Mouse (Mus musculus) olfactory bulb, adult 2 months (tissue): Measurements from ENCODE around the gene Thsd7a. TPM values are rescaled to one million over a fixed set of nuclear protein-coding genes. Genes with fewer than 3 reads are reported as not detected.

Experiments
- H3K27ac ChIP-seq: fragments of 200-500 bp; 2 replicates; pipeline ENCODE4 v1.5.1; 2012; ENCODE audit warnings: low read depth, low read length; ENCODE audit not compliant: insufficient read depth
- H3K4me1 ChIP-seq: fragments of 200-500 bp; 2 replicates; pipeline ENCODE4 v1.6.1; 2012; ENCODE audit warnings: low read length; ENCODE audit not compliant: control insufficient read depth, insufficient read depth
- H3K4me3 ChIP-seq: fragments of 200-500 bp; 2 replicates; pipeline ENCODE4 v1.5.1; 2012; ENCODE audit warnings: mild to moderate bottlenecking, low read depth, low read length, moderate library complexity; ENCODE audit not compliant: insufficient read depth
- CTCF ChIP-seq: fragments of 200-500 bp; IDR thresholded peaks from 2 replicates; pipeline ENCODE4 v1.5.1; 2012; ENCODE audit warnings: low read depth, mild to moderate bottlenecking, low read length, moderate library complexity; ENCODE audit not compliant: insufficient read depth
- POLR2A ChIP-seq: fragments of 200-500 bp; IDR thresholded peaks from 2 replicates; pipeline ENCODE4 v1.6.1; 2012; ENCODE audit warnings: mild to moderate bottlenecking, low read depth, low read length, moderate library complexity; ENCODE audit not compliant: insufficient read depth
- WGBS: fragments of 180-500 bp; shearing (Covaris S2); methylation state at CpG from one replicate; pipeline ENCODE4 v1.1.7; 2018; 5-methylcytosine and 5-hydroxymethylcytosine counted together
- polyA plus RNA-seq: library from polyadenylated mRNA; stranded (reverse); fragments of >200 nt; gene quantifications from 2 replicates; pipeline ENCODE4 v1.2.4, GENCODE M21; 2012; ENCODE audit warnings: low replicate concordance; ENCODE audit not compliant: missing spikeins, insufficient read depth, insufficient read length

Thsd7a gene
- polyA plus RNA-seq, 1 experiment: not detected

- TF ChIP-seq CTCF: no peak
- no peak for TF ChIP-seq POLR2A
- H3K4me1 ChIP-seq: no peaks in the 10 kb centered on the region
- no peak overlapping the region for H3K4me3 ChIP-seq
- no peak overlapping the region for H3K27ac ChIP-seq
- 82% methylated on average over 3 of the region's 3 CpGs for WGBS
Measured at GRCm38 (mm10) chr6:12702925-12703324, 46.3 kb downstream of the Thsd7a start.

- no peaks in the 10 kb centered on the region for H3K4me1 ChIP-seq
- TF ChIP-seq POLR2A: no peak
- no peak for TF ChIP-seq CTCF
- WGBS: 81% methylated on average over 2 of the region's 2 CpGs
- H3K27ac ChIP-seq: no peak overlapping the region
- no peak overlapping the region for H3K4me3 ChIP-seq
Measured at GRCm38 (mm10) chr6:12699089-12699488, 50.1 kb downstream of the Thsd7a start.

- no peaks in the 10 kb centered on the region for H3K4me1 ChIP-seq
- TF ChIP-seq POLR2A (no peak), CTCF (no peak)
- 94% methylated on average over 1 of the region's 1 CpGs for WGBS
- H3K27ac ChIP-seq: no peak overlapping the region
- H3K4me3 ChIP-seq: no peak overlapping the region
Measured at GRCm38 (mm10) chr6:12693689-12694088, 55.5 kb downstream of the Thsd7a start.

- no peak overlapping the region for H3K27ac ChIP-seq
- H3K4me3 ChIP-seq: no peak overlapping the region
- no peaks in the 10 kb centered on the region for H3K4me1 ChIP-seq
- 95% methylated on average over 3 of the region's 3 CpGs for WGBS
- TF ChIP-seq CTCF (no peak), POLR2A (no peak)
Measured at GRCm38 (mm10) chr6:12693239-12693638, 56.0 kb downstream of the Thsd7a start.

GRCm38 (mm10) chr6:12649633-12650032 lies 99.6 kb downstream of the Thsd7a start:
- no peaks in the 10 kb centered on the region for H3K4me1 ChIP-seq
- no peak for TF ChIP-seq POLR2A
- no peak for TF ChIP-seq CTCF
- 26% methylated on average over 1 of the region's 1 CpGs for WGBS
- no peak overlapping the region for H3K27ac ChIP-seq
- H3K4me3 ChIP-seq: no peak overlapping the region

GRCm38 (mm10) chr6:12628637-12629246 lies 120.5 kb downstream of the Thsd7a start:
- TF ChIP-seq POLR2A (no peak), CTCF (no peak)
- Histone ChIP-seq H3K27ac (no peak overlapping the region), H3K4me1 (no peaks in the 10 kb centered on the region), H3K4me3 (no peak overlapping the region)
- 68% methylated on average over 11 of the region's 11 CpGs for WGBS

GRCm38 (mm10) chr6:12606638-12607246 lies 142.5 kb downstream of the Thsd7a start:
- TF ChIP-seq CTCF: no peak
- TF ChIP-seq POLR2A: no peak
- Histone ChIP-seq H3K4me1 (no peaks in the 10 kb centered on the region), H3K27ac (no peak overlapping the region), H3K4me3 (no peak overlapping the region)
- WGBS: 52% methylated on average over 13 of the region's 13 CpGs

GRCm38 (mm10) chr6:12602927-12603326 lies 146.3 kb downstream of the Thsd7a start:
- no peak overlapping the region for H3K27ac ChIP-seq
- 32% methylated on average over 2 of the region's 2 CpGs for WGBS
- no peaks in the 10 kb centered on the region for H3K4me1 ChIP-seq
- no peak for TF ChIP-seq POLR2A
- H3K4me3 ChIP-seq: no peak overlapping the region

- WGBS: 81% methylated on average over 4 of the region's 4 CpGs
- Histone ChIP-seq H3K4me1 (no peaks in the 10 kb centered on the region), H3K4me3 (no peak overlapping the region), H3K27ac (no peak overlapping the region)
- TF ChIP-seq POLR2A (no peak), CTCF (no peak)
Measured at GRCm38 (mm10) chr6:12602161-12602560, 147.0 kb downstream of the Thsd7a start.

GRCm38 (mm10) chr6:12584456-12584855 lies 164.8 kb downstream of the Thsd7a start:
- no peak overlapping the region for H3K27ac ChIP-seq
- H3K4me3 ChIP-seq: no peak overlapping the region
- H3K4me1 ChIP-seq: no peaks in the 10 kb centered on the region
- 71% methylated on average over 4 of the region's 4 CpGs for WGBS
- TF ChIP-seq CTCF (no peak), POLR2A (no peak)
